Mouse (Mus musculus) kidney, postnatal 10 days (tissue): ENCODE results near the gene Ly6g6c.

Experiments
- DNase-seq: peaks from one replicate; pipeline ENCODE4 v3.0.0; 2021; ENCODE audit warnings: mixed read lengths

Ly6g6c gene

GRCm38 (mm10) chr17:35058316-35058715 is 6.9 kb upstream of the Ly6g6c start:
- peak; percentile 33 for DNase-seq

- peak; percentile 98 for DNase-seq
Observed at GRCm38 (mm10) chr17:35058911-35059892, 6.0 kb upstream of the Ly6g6c start, which contains the start of gene Ddah2. Ddah2 (plus strand) TSS chr17:35059035.

GRCm38 (mm10) chr17:35060071-35060470 is 5.1 kb upstream of the Ly6g6c start:
- DNase-seq, result peak; percentile 43

- DNase-seq, result peak; percentile 65
Observed at GRCm38 (mm10) chr17:35060737-35061297, 4.4 kb upstream of the Ly6g6c start.

- no peak for DNase-seq
Observed at GRCm38 (mm10) chr17:35061299-35061698, 3.9 kb upstream of the Ly6g6c start.

DNA sequence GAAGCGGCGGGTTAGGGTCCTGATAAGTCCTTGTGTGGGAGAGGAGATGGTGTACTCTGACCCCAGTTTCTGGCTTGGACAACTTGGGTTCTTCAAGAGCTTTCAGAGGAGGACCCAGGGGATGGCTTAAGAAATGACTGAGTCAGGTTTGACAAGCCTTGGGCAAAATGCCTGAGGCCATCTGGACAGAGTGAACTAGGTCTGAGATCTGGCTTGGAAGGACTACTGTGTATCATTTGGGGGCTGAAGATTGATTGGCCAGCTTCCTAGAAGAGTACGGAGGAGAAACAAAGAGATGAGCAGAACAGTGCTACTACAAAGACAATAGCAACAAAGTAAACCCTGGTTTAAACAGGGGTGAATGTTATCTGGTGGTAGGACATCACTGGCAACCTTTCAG is 1.7 kb upstream of the Ly6g6c start:
- DNase-seq, result peak; percentile 36

GRCm38 (mm10) chr17:35064378-35064877 is 760 bp upstream of the Ly6g6c start:
- peak; percentile 33 for DNase-seq

DNA sequence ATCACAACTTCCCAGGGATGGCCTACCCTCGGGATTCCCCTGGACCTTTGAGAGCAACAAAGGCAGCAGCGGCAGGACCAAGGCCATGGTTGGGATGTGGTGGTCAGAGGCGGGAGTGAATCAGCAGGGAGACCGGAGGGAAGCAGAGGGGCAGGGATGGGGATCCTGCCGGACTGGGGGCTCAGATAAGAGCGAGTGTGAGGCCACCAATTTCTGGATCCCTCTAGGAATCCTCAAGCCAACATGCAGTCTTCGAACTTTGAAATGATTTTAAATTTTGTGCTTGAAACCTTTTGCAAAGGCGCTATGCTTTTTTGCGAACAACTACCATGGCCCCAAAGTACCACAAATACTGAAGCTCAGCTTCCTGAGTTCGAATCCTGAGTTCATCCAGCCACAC is 896 bp downstream of the Ly6g6c start, which contains the start of gene Mpig6b:
TSS of gene Mpig6b (minus strand) at position 101 of the 400 bp plus-strand sequence.
- no peak for DNase-seq

DNA sequence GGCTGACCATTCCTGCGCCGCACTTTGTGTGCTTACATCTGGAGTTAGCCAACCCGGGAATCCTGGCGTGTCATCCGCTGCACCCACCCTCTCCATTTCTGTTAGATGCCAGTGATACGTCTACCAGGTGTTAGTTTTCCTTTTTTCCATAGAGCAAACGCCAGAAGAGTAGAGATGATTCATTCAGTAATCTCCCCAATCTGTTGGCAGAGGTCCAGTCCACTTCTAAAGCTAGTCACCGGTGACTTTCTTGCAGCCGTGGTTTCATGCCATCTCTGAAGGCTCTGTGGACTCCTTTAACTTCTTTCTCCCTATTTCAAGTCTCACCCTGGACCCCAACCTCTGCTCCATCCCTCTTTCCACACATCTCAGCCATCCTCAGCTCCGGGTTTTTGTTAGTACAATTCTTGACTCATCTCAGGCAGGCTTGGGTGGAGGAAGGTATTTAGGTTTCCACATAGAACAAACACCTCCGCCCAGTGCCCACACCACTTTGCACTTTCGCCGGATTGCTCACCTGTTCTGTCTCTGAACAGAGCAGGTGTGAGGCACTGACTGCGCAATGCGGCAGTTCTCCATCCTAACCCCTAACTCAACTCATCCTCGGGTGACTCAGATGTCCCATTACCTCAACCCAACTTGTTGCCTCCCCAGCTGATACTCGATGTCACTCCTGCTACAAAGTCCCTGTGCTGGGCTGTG is 3.2 kb downstream of the Ly6g6c start:
- DNase-seq, result no peak

GRCm38 (mm10) chr17:35070556-35071229 is 5.5 kb downstream of the Ly6g6c start:
- no peak for DNase-seq

GRCm38 (mm10) chr17:35071454-35071853 is 6.3 kb downstream of the Ly6g6c start:
- no peak for DNase-seq

GRCm38 (mm10) chr17:35074097-35074496 is 8.9 kb downstream of the Ly6g6c start:
- DNase-seq, result no peak

GRCm38 (mm10) chr17:35076507-35077176 is 11.5 kb downstream of the Ly6g6c start, which contains the start of gene Ly6g6e:
Ly6g6e (plus strand) TSS chr17:35076902.
- no peak for DNase-seq

DNA sequence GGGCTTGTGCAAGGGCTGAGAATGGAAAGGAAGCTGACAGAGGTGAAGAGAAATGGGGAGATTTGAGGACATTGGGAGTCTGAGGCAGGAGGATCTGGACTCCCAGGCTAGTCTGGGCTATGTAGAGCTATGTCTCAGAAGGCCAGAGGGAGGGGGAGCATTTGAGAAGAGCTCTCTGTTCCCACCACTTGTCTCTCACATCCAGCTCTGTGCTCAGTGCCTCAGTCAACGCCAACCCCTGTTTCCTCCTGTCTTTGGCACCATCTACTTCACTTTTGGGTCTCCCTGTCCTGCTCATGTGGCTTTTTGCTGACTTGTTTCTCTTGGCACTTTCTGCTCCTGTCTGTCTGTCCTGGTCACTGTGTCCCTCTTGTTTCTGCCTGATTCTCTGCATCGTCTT is 12.1 kb downstream of the Ly6g6c start:
- DNase-seq, result no peak

- DNase-seq, result peak; percentile 81
Observed at GRCm38 (mm10) chr17:35077786-35078233, 12.6 kb downstream of the Ly6g6c start, which contains the start of gene Ly6g6d. Ly6g6d (minus strand) TSS chr17:35078065.

DNA sequence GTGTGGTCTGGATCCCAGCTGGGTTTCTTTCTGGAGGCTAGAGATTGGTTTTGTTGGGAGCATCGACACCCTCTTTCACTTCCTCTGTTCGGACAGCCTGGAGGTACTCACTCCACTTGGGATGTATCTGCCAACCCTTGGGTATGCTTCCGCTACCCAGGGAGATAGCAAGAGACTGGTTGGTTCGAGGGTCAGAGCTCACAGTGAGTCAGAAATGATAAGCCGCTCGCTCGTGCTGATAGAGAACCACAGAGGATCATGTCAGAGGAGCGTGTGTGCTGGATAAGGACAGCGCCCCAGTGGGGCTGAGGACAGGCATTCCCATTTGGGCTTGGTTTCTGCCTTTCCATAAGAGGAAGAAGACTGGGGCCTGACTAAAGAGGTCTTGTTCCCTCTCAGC is 14.6 kb downstream of the Ly6g6c start:
- DNase-seq, result no peak

DNA sequence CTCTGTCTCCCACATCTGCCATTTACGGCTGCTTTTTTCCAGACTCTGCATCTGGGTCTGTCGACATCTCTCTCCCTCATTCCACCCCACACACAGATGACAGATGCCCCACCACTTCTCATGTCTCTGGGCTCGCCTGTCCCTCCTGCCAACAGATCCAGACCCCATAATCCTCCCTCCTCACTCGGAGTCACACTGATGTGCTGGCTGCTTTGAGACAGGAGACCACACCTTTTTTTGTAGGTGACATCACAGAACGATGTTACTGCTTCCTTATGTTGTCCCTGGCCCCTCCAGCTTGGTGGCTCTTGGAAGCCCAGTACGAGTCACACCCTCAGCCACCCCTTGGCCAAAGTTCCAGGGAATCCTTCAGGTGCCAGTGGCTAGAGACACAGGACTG is 15.1 kb downstream of the Ly6g6c start:
- no peak for DNase-seq

DNA sequence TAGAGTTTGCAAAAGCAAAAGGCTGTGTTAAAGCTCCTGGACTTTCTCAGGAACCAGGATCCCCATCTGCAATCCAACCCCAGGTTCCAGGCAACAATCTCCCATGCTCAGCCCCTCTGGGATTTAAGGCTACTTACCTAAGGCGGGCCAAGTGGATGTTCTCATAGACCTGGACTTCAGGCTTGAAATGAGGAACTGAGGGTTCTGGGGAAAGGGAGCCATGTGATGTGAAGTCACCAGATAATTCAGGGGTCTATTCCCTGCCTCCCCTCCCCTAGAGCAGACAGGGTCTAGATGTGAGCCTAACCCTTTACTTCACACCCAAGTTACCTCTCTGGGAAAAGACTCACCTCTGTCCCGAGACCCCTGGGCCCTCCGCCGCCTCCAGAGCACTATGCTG is 15.5 kb downstream of the Ly6g6c start:
- DNase-seq, result no peak

DNA sequence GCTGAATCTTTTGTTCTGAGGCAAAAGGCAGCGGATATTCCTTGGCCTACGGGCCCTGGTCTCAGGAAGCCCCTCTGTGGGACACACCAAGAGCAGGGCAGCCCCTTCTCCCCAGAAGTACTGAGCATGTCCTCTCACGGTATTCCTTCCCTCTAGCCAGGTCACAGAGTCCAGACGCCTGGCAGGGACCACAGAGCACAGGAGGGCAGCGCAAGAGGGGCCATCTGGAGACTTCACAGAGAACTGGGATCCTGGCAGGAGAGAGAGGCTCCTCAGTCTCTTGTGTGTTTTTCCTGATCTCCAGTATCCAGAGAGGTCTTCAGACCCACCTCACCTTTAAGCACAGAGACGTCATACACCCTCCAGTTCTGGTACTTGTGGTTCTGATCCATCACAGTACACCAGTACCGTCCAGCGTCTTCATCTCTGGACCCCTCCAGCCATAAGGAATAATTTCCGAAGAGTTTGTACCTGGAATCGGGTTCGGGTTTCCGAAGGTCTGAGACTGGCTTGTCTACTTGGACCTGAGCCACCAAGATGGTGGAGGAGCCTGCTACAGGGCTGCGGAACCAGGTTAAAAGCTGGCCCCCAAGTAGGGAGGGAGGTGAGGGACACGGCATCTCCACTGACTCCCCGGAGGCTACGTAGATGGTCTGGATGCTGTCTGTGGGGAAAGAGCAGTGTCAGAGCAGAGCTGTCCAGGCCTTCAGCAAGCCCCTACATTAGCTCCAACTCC is 17.8 kb downstream of the Ly6g6c start:
- no peak for DNase-seq

- no peak for DNase-seq
Observed at GRCm38 (mm10) chr17:35083929-35084497, 18.8 kb downstream of the Ly6g6c start.
